Mouse (Mus musculus) megakaryocyte-erythroid progenitor cell, adult 5-6 weeks (primary cell): Measurements from ENCODE around the gene Nfib. TPM values are rescaled to one million over a fixed set of nuclear protein-coding genes. Genes with fewer than 3 reads are reported as not detected.

Experiments used
- ATAC-seq: replicated peaks from 2 replicates; pipeline ENCODE4 v1.8.0; 2016; ENCODE audit warnings: mild to moderate bottlenecking, inconsistent platforms; ENCODE audit not compliant: severe bottlenecking, poor library complexity, low FRiP score, low TSS enrichment
- total RNA-seq, 2 experiments: library from RNA; stranded (forward) in 1 of 2; stranded (reverse) in 1 of 2; fragments of 200-1000, 215-1000 nt in 1 of 2; fragments of >200 nt in 1 of 2; fragmentation: Nextera tagmentation in 1 of 2; gene quantifications; 2 replicates each; pipeline ENCODE4 v1.2.3; 2014 to 2017

Nfib gene
- total RNA-seq, 2 experiments from 2014 or later, result not detected

GRCm38 (mm10) chr4:82344787-82345186, 360.8 kb downstream of the Nfib start:
- no peak for ATAC-seq

GRCm38 (mm10) chr4:82344224-82344623, 361.3 kb downstream of the Nfib start:
- no peak for ATAC-seq

- no peak for ATAC-seq
These were observed 366.6 kb downstream of the Nfib start for GRCm38 (mm10) chr4:82338930-82339329.

GRCm38 (mm10) chr4:82338481-82338880, 367.1 kb downstream of the Nfib start:
- ATAC-seq, result no peak

- ATAC-seq, result no peak
These were observed 368.6 kb downstream of the Nfib start for GRCm38 (mm10) chr4:82336951-82337381.

- no peak for ATAC-seq
These were observed 370.2 kb downstream of the Nfib start for GRCm38 (mm10) chr4:82335266-82335865.

GRCm38 (mm10) chr4:82333413-82333812, 372.1 kb downstream of the Nfib start:
- no peak for ATAC-seq

GRCm38 (mm10) chr4:82330095-82330494, 375.5 kb downstream of the Nfib start:
- no peak for ATAC-seq

GRCm38 (mm10) chr4:82326140-82326529, 379.4 kb downstream of the Nfib start:
- ATAC-seq, result no peak

GRCm38 (mm10) chr4:82325409-82326139, 380.0 kb downstream of the Nfib start:
- no peak for ATAC-seq

- ATAC-seq, result no peak
These were observed 380.6 kb downstream of the Nfib start for GRCm38 (mm10) chr4:82324977-82325376.

- ATAC-seq, result peak; percentile 59; the same call in 1 of the 2 replicates
These were observed 384.5 kb downstream of the Nfib start for GRCm38 (mm10) chr4:82321008-82321407.

- no peak for ATAC-seq
These were observed 386.2 kb downstream of the Nfib start for GRCm38 (mm10) chr4:82319388-82319787.

- ATAC-seq, result peak; percentile 96
These were observed 389.4 kb downstream of the Nfib start for GRCm38 (mm10) chr4:82316168-82316567.

GRCm38 (mm10) chr4:82315710-82316109, 389.8 kb downstream of the Nfib start:
- peak; percentile 77; the same call in 1 of the 2 replicates for ATAC-seq

GRCm38 (mm10) chr4:82310924-82311734, 394.4 kb downstream of the Nfib start:
- ATAC-seq, result peak; percentile 62; the same call in 1 of the 2 replicates

GRCm38 (mm10) chr4:82306045-82306444, 399.5 kb downstream of the Nfib start:
- no peak for ATAC-seq

GRCm38 (mm10) chr4:82304148-82304871, 401.2 kb downstream of the Nfib start:
- peak; percentile 75 for ATAC-seq

- no peak for ATAC-seq
These were observed 402.1 kb downstream of the Nfib start for GRCm38 (mm10) chr4:82303362-82303900.
